Mouse (Mus musculus): ENCODE measurements around the gene Skida1.

DNA sequence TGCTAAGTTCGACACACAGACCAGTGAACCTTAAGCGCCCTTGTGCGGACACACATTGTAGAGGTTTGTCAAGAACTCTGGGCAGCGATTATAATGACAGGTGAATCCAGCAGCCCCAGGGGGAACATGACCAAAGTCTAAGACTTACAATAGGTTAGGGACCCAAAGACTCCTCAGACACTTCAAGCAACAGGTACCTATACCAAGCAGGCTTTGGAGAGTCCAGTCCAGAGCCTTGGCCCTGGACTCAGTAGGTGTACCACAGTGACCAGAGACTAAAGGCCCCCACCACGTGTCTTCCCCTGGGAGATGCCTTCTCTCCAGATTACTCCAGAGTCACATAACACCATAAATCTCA, 16.3 kb downstream of the Skida1 start:
- TF ChIP-seq CTCF (IDR thresholded peaks at IDR 0.05; ENCODE audit: control insufficient read depth, insufficient read depth, insufficient read length) (no peak), MYOD1 (IDR thresholded peaks at IDR 0.05; ENCODE audit: control insufficient read depth, insufficient read length, low read depth) (no peak), USF1 (IDR thresholded peaks at IDR 0.05; ENCODE audit: low read depth) (no peak)

Data from C2C12 (cell line).